In genomic region chr11:51911481-51911880, GRCm38 (mm10) we compare ENCODE assay signal across 22 mouse cellular contexts. TPM values are rescaled to one million over a fixed set of nuclear protein-coding genes. Genes with fewer than 3 reads are reported as not detected.
DNase-seq lines count a peak whose midpoint lies in the region; TF ChIP-seq lines count a peak whose summit lies in the region.
"Had no signal": no experiment of that assay in that cellular context is flagged by ENCODE, and none has a peak within 500 bp of the region (broad histone marks: within the 10 kb centered on the region; RNA-seq: fewer than 3 reads in every experiment).

No protein-coding gene starts in this region.

- no peak for TF ChIP-seq POLR2A in myocyte (IDR thresholded peaks at IDR 0.05; ENCODE audit: insufficient read length, low read depth)
- TF ChIP-seq POLR2A in kidney, adult 2 months (IDR thresholded peaks at IDR 0.05; ENCODE audit: low read depth, low read length): no peak

- H3K27me3 ChIP-seq in myocyte (ENCODE audit: control insufficient read depth, insufficient read depth, insufficient read length): no peaks in the 10 kb centered on the region
- H3K27me3 ChIP-seq in kidney, adult 2 months (replicated peaks; ENCODE audit: control insufficient read depth, insufficient read depth, low read length): no peaks in the 10 kb centered on the region
- H3K27me3 ChIP-seq: heart, embryonic 13.5 days; hindbrain, embryonic 15.5 days; kidney, embryonic 15.5 days; limb, embryonic 13.5 days; liver, embryonic 13.5 days; neural tube, embryonic 12.5 days had no signal

- no peaks in the 10 kb centered on the region; the same call in 1 of the 2 replicates for H3K4me1 ChIP-seq in kidney, adult 2 months (ENCODE audit: control insufficient read depth, insufficient read depth, low read length)

- no peak overlapping the region for H3K4me2 ChIP-seq in myocyte (ENCODE audit: low read depth)
- H3K4me2 ChIP-seq: heart, embryonic 13.5 days; hindbrain, embryonic 15.5 days; kidney, embryonic 15.5 days; limb, embryonic 13.5 days; liver, embryonic 13.5 days; lung, embryonic 14.5 days; neural tube, embryonic 12.5 days had no signal

- H3K4me3 ChIP-seq in macrophage (ENCODE audit: inconsistent target) (no peak overlapping the region), myocyte (no peak overlapping the region)
- H3K4me3 ChIP-seq in kidney, adult 2 months (ENCODE audit: insufficient read depth, low read depth, low read length): no peak overlapping the region
- H3K4me3 ChIP-seq: forebrain, embryonic 10.5 days; gastrocnemius, adult 2 months; heart, embryonic 13.5 days; hindbrain, embryonic 15.5 days; kidney, embryonic 15.5 days; limb, embryonic 13.5 days; liver, embryonic 13.5 days; midbrain, embryonic 10.5 days; neural tube, embryonic 12.5 days had no signal

- H3K27ac ChIP-seq in macrophage: 0 out of 2 replicates have a peak overlapping the region, but pooled peaks have one; percentile 15
- no peak overlapping the region for H3K27ac ChIP-seq in kidney, adult 2 months (ENCODE audit: insufficient read depth, low read depth, low read length)
- H3K27ac ChIP-seq: forebrain, embryonic 10.5 days; gastrocnemius, adult 2 months; heart, embryonic 13.5 days; hindbrain, embryonic 15.5 days; kidney, embryonic 15.5 days; limb, embryonic 13.5 days; liver, embryonic 13.5 days; midbrain, embryonic 10.5 days; neural tube, embryonic 12.5 days had no signal

- no peaks in the 10 kb centered on the region for H3K79me2 ChIP-seq in macrophage (ENCODE audit: inconsistent target)
- no peaks in the 10 kb centered on the region for H3K79me2 ChIP-seq in myocyte (ENCODE audit: control insufficient read depth, insufficient read depth)

- DNase-seq in 3T3-L1 (ENCODE audit: low read depth, low spot score) (peak; percentile 29), MEL-GATA-1-ER (ENCODE audit: extremely low read depth, low read depth) (peak; percentile 44)
- no peak for DNase-seq in cerebellum, adult 11 months
- no peak for DNase-seq in kidney, postnatal 36 days
- no peak for DNase-seq in kidney, adult 2 months
- DNase-seq: adrenal gland, postnatal 25 days; cerebellum, adult 2 months; cerebellum, postnatal 36 days; gastrocnemius, adult 2 months; heart, adult 11 months; liver, embryonic 13.5 days; lung, embryonic 14.5 days; thymus, postnatal 36 days had no signal

- TF ChIP-seq CTCF in kidney, adult 2 months (conservative IDR thresholded peaks at IDR 0.05; ENCODE audit: insufficient read depth, insufficient read length, low read depth, low read length): no peak

- WGBS in macrophage (ENCODE audit: missing documents): 3% methylated on average over 3 of the region's 3 CpGs
- 27% methylated on average over 3 of the region's 3 CpGs for WGBS in kidney, adult 2 months

- H3K36me3 ChIP-seq in macrophage (ENCODE audit: inconsistent target) (no peaks in the 10 kb centered on the region), myocyte (ENCODE audit: control insufficient read depth, insufficient read depth) (no peaks in the 10 kb centered on the region)
- no peaks in the 10 kb centered on the region for H3K36me3 ChIP-seq in kidney, adult 2 months (ENCODE audit: control insufficient read depth, insufficient read depth, low read length)
- H3K36me3 ChIP-seq: forebrain, embryonic 10.5 days; heart, embryonic 13.5 days; hindbrain, embryonic 15.5 days; kidney, embryonic 15.5 days; limb, embryonic 13.5 days; liver, embryonic 13.5 days; midbrain, embryonic 10.5 days; neural tube, embryonic 12.5 days had no signal

- no peak overlapping the region for H3ac ChIP-seq in myocyte (ENCODE audit: control insufficient read depth, insufficient read length)

TF ChIP-seq in myocyte, 11 proteins besides CTCF, POLR2A, EP300 and RAD21:
- TF ChIP-seq TCF12 (IDR thresholded peaks at IDR 0.05; ENCODE audit: insufficient read depth, poor library complexity, severe bottlenecking) (peak; percentile 69), CEBPB (IDR thresholded peaks at IDR 0.05; ENCODE audit: insufficient read depth, poor library complexity, severe bottlenecking) (peak; percentile 37; the same call in 1 of the 2 replicates), REST (IDR thresholded peaks at IDR 0.05; ENCODE audit: insufficient read depth, insufficient read length) (no peak), MYOD1 (IDR thresholded peaks at IDR 0.05; ENCODE audit: control insufficient read depth in 1 of 3, insufficient read length in 2 of 3, low read depth in 2 of 3) (peak in 2 of 3 experiments; percentile 72 to 87), MYOG (IDR thresholded peaks at IDR 0.05; ENCODE audit: control insufficient read depth in 1 of 3, insufficient read depth in 1 of 3, insufficient read length in 2 of 3, low read depth in 2 of 3) (peak in 2 of 3 experiments; percentile 61 to 70), USF1 (IDR thresholded peaks at IDR 0.05; ENCODE audit: low read depth) (no peak), TCF3 (IDR thresholded peaks at IDR 0.05; ENCODE audit: insufficient read length, low read depth) (peak; percentile 49)

RNA-seq across cellular contexts. Expression of gene Jade2, which starts 54.0 kb away (rescaled TPM):
- 100 to 1,000 TPM in 5 of 26 experiments, 10 to 100 TPM in 21; 20.0 to 162 (median 72.9) TPM for total RNA-seq in macrophage (2018; cell fraction: chromatin; rRNA removed)
- 10 to 100 TPM; 25.3 to 91.3 (median 56.1) TPM for total RNA-seq in macrophage (2018; cell fraction: cytosol; rRNA removed)
- 100 to 1,000 TPM in 5 of 26 experiments, 10 to 100 TPM in 21; 28.2 to 135 (median 67.7) TPM for total RNA-seq in macrophage (2018; cell fraction: nucleus; rRNA removed)
- polyA plus RNA-seq in macrophage (2018): 30.8 to 37.9 TPM (median 31.3 TPM) in 3 replicates
- polyA plus RNA-seq in myocyte (2012; fragmentation: generic; extraction: Trizol): 2.6 TPM
- polyA plus RNA-seq in kidney, adult 2 months (2012; rRNA removed): 13.4 and 13.8 TPM in 2 replicates

RNA-seq across cellular contexts. Expression of gene Cdkn2aipnl, which starts 56.0 kb away (rescaled TPM):
- 1 to 10 TPM in 22 of 26 experiments, under 1 TPM in 4; 0.71 to 8.7 (median 3.0) TPM for total RNA-seq in macrophage (2018; cell fraction: chromatin; rRNA removed)
- 10 to 100 TPM; 17.1 to 39.7 (median 31.0) TPM for total RNA-seq in macrophage (2018; cell fraction: cytosol; rRNA removed)
- 10 to 100 TPM in 11 of 26 experiments, 1 to 10 TPM in 15; 2.3 to 23.6 (median 9.0) TPM for total RNA-seq in macrophage (2018; cell fraction: nucleus; rRNA removed)
- polyA plus RNA-seq in macrophage (2018) (23.7 to 60.3 TPM (median 39.3 TPM) in 3 replicates), myocyte (2012; fragmentation: generic; extraction: Trizol) (31.8 TPM)
- polyA plus RNA-seq in kidney, adult 2 months (2012; rRNA removed): 15.6 and 17.2 TPM in 2 replicates

Comparison
In these comparisons a context has a peak if more than half of its experiments do, and no peak if none do; other contexts are left out.
1. DNase-seq: peak in 3T3-L1 (single experiment) and MEL-GATA-1-ER (single experiment); none in cerebellum, adult 11 months (single experiment), kidney, postnatal 36 days (0 of 2) and kidney, adult 2 months (single experiment).